Mouse (Mus musculus) embryonic fibroblast, embryonic 13.5 days (primary cell): ENCODE measurements around the gene Pold4.

ENCODE experiments used
- CTCF ChIP-seq: IDR thresholded peaks from 2 replicates; pipeline ENCODE4 v1.5.1; 2011; ENCODE audit warnings: mild to moderate bottlenecking, control low read depth, low read length, moderate library complexity, borderline replicate concordance; ENCODE audit not compliant: insufficient read depth
- POLR2A ChIP-seq: IDR thresholded peaks from 2 replicates; pipeline ENCODE4 v1.6.1; 2011; ENCODE audit warnings: low read depth, mild to moderate bottlenecking, control low read depth, low read length, moderate library complexity

- TF ChIP-seq CTCF (no peak), POLR2A (no peak)
These were observed 16.3 kb upstream of the Pold4 start for GRCm38 (mm10) chr19:4215451-4215840.
